ENCODE assay signal across 25 mouse cellular contexts in the genomic region with DNA sequence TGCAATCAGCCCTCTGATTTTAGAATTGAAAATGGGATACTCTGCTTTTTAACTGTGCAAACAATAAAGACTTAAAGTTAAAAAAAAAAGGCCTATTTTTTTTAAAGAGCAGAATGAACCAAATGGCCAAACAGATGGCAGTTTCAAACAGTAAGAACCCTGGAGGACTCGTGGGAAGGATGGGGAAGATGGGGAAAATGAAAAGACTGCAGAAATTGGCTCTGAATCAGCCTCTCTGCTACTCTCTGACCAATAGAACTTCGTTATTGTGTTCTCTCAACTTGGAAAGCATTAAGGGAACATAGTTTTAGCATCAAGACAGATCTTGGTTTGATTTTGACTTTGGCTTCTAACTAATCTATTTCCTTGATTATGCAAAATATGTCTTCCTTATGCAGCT.
"Had no signal": no experiment of that assay in that cellular context is flagged by ENCODE, and none has a peak within 500 bp of the region (broad histone marks: within the 10 kb centered on the region; RNA-seq: fewer than 3 reads in every experiment).

No protein-coding gene starts in this region.

- H3K4me1 ChIP-seq: heart, embryonic 10.5 days; heart, embryonic 12.5 days; hindbrain, embryonic 10.5 days; hindbrain, embryonic 12.5 days; intestine, embryonic 15.5 days; limb, embryonic 10.5 days; limb, embryonic 12.5 days; liver, embryonic 13.5 days had no signal

- DNase-seq: gastrocnemius, adult 2 months; gastrocnemius, postnatal 10 days; gastrocnemius, postnatal 25 days; heart, adult 18-20 months; heart, postnatal 10 days; heart, postnatal 4 days; kidney, adult 18-20 months; kidney, adult 8-10 months; kidney, postnatal 10 days; kidney, postnatal 25 days; kidney, postnatal 4 days; liver; liver, embryonic 13.5 days had no signal

- H3K9me3 ChIP-seq: heart, embryonic 10.5 days; heart, embryonic 12.5 days; hindbrain, embryonic 10.5 days; hindbrain, embryonic 12.5 days; intestine, embryonic 15.5 days; limb, embryonic 10.5 days; limb, embryonic 12.5 days; liver, embryonic 13.5 days had no signal

- H3K27ac ChIP-seq: heart, embryonic 10.5 days; hindbrain, embryonic 10.5 days; hindbrain, embryonic 12.5 days; hindbrain, embryonic 14.5 days; intestine, embryonic 15.5 days; left cerebral cortex, adult 2 months; limb, embryonic 10.5 days; limb, embryonic 12.5 days; liver, embryonic 13.5 days had no signal

- H3K4me2 ChIP-seq: heart, embryonic 12.5 days; hindbrain, embryonic 12.5 days; hindbrain, embryonic 14.5 days; intestine, embryonic 15.5 days; limb, embryonic 12.5 days; liver, embryonic 11.5 days; liver, embryonic 13.5 days had no signal

- H3K36me3 ChIP-seq: hindbrain, embryonic 12.5 days; intestine, embryonic 15.5 days had no signal

- ATAC-seq: hindbrain, embryonic 16.5 days; inflammation-experienced regulatory T-cells, adult 6 months had no signal

- H3K9ac ChIP-seq: heart, embryonic 12.5 days; hindbrain, embryonic 12.5 days; hindbrain, embryonic 14.5 days; intestine, embryonic 15.5 days; limb, embryonic 12.5 days; liver, embryonic 13.5 days had no signal

- H3K4me3 ChIP-seq: gastrocnemius, adult 2 months; heart, embryonic 10.5 days; heart, embryonic 12.5 days; hindbrain, embryonic 10.5 days; hindbrain, embryonic 12.5 days; intestine, embryonic 15.5 days; left cerebral cortex, adult 2 months; limb, embryonic 10.5 days; limb, embryonic 12.5 days; liver, embryonic 13.5 days had no signal

- H3K27me3 ChIP-seq: heart, embryonic 12.5 days; liver, embryonic 13.5 days had no signal
